Mouse (Mus musculus) left cerebral cortex, postnatal 4 days (tissue): Measurements from ENCODE around the gene Espn. TPM values are rescaled to one million over a fixed set of nuclear protein-coding genes. Genes with fewer than 3 reads are reported as not detected.

Source experiments
- DNase-seq: peaks from one replicate; pipeline ENCODE4 v3.0.0-alpha.2; 2022
- intact Hi-C: fragments of 180-260 bp; cut with DNase I; formaldehyde crosslinking; loops from one replicate; pipeline ENCODE4 v1.15.1; 2025
- total RNA-seq, 2 experiments: library from RNA; stranded (reverse); gene quantifications; 2 replicates each; pipeline ENCODE4 v1.2.3; 2021

Espn gene
- total RNA-seq, 2 experiments from 2014 or later, result 0.46 TPM; not detected in 1

GRCm38 (mm10) chr4:152077191-152077590, 75.0 kb downstream of the Espn start:
- DNase-seq, result no peak

DNA sequence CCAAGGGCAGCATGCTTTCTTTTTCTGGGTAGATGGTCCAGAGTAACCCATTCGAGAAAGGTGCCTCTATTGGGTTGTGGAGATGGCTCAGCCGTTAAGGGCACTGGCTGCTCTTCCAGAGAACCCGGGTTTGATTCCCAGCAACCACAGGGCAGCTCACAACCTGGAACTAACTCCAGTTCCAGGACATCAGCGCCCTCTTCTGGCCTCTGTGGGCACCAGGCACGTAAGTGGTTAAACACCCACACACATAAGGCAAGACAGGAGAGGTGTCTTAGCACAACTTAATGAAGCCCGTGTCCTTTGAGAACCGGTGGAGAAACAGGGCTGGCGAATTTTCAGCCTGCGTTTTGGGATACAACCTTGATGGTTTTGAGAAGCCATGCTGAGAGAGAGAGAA, 77.6 kb downstream of the Espn start:
- intact Hi-C loops, result no loop called here
- no peak for DNase-seq

More at GRCm38 (mm10) chr4:152077191-152077590, 75.0 kb downstream of the Espn start:
- intact Hi-C loops, result no loop called here

DNA sequence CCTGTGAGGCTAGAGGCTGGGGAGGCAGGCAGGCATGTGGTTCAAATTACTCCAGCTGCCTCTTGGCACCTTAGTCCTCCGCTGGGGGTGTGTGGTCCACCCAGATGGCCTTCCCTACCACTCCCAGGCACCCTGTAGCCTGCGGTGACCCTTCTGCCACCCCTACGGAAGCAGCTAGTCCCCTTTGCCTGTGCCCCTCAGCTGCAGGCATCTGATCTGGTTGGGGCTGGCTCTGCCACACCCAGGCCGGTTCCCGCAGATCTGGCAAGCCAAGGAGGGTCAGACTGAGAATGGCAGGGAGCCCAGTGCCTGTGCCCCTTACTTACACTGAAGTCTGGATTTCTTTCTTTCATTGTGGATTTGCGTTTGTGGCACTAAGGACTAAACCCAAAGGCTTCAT, 78.5 kb downstream of the Espn start:
- intact Hi-C loops, result no loop called here
- no peak for DNase-seq

DNA sequence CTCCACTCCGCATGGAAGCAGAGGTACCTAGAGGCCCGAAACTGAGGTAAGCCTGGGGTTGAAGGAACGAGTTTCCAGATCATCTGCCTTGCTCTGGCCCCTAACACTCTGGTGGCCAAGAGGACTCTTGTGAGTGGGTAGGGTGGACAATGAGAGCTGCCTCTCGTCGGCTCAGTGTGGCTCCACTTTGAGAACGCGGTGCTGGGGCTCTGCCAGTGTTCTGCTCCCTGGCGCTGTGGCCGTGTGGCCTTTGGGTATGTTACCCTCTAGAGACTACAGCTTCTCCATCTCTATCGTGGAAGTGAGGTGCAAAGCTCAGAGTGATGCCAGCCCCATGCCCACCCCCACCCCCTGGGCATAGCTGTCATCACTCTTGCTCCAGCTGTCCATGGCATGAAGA, 79.5 kb downstream of the Espn start:
- intact Hi-C loops, result no loop called here
- DNase-seq, result no peak

GRCm38 (mm10) chr4:152072121-152072601, 80.0 kb downstream of the Espn start, which contains the start of gene Plekhg5:
Gene Plekhg5 (plus strand): TSS chr4:152072498.
- intact Hi-C loops, result no loop called here

GRCm38 (mm10) chr4:152070494-152071396, 81.4 kb downstream of the Espn start:
- DNase-seq, result no peak
- intact Hi-C loops, result no loop called here

More at GRCm38 (mm10) chr4:152072121-152072601, 80.0 kb downstream of the Espn start, which contains the start of gene Plekhg5:
- DNase-seq, result peak; percentile 77

Other genes with a start within 250 kb of the Espn start
- gene Dnajc11, start 218.7 kb downstream of the Espn start, total RNA-seq, result 10 to 100 TPM; 74.9 to 79.2 TPM
- gene Thap3, start 163.4 kb downstream of the Espn start, total RNA-seq, result 10 to 100 TPM; 29.2 to 33.0 TPM
- 10 to 100 TPM; 20.6 to 21.2 TPM for gene Phf13, start 156.1 kb downstream of the Espn start, total RNA-seq
- gene Klhl21, start 143.6 kb downstream of the Espn start, total RNA-seq, result 1 to 10 TPM; 6.6 to 7.1 TPM
- 10 to 100 TPM; 17.4 to 17.6 TPM for gene Zbtb48, start 124.7 kb downstream of the Espn start, total RNA-seq
- gene Tas1r1, start 113.8 kb downstream of the Espn start, total RNA-seq, result under 1 TPM; 0.56 to 0.83 TPM
- gene Nol9, start 113.0 kb downstream of the Espn start, total RNA-seq, result 10 to 100 TPM; 32.0 to 33.1 TPM
- gene Plekhg5, start 79.9 kb downstream of the Espn start, total RNA-seq, result 10 to 100 TPM; 21.2 to 25.7 TPM
- gene Tnfrsf25, start 36.4 kb downstream of the Espn start, total RNA-seq, result 1 to 10 TPM; 2.3 to 2.6 TPM
- not detected for gene Hes2, start 6.5 kb upstream of the Espn start, total RNA-seq
- 100 to 1,000 TPM; 349 to 380 TPM for gene Acot7, start 25.8 kb upstream of the Espn start, total RNA-seq
- 10 to 100 TPM; 28.6 to 31.1 TPM for gene Gpr153, start 121.9 kb upstream of the Espn start, total RNA-seq
- under 1 TPM in 1 of 2 experiments, not detected in 1; 0.20 TPM for gene Hes3, start 139.3 kb upstream of the Espn start, total RNA-seq
- 10 to 100 TPM; 22.8 to 23.4 TPM for gene Icmt, start 144.9 kb upstream of the Espn start, total RNA-seq
- gene Rnf207, start 166.6 kb upstream of the Espn start, total RNA-seq, result 1 to 10 TPM; 3.0 to 3.8 TPM
- gene Rpl22, start 173.4 kb upstream of the Espn start, total RNA-seq, result 100 to 1,000 TPM; 335 to 363 TPM
- gene Chd5, start 186.3 kb upstream of the Espn start, total RNA-seq, result 100 to 1,000 TPM; 185 to 191 TPM